Mouse (Mus musculus): ENCODE data around the gene Gm20518. TPM values are rescaled to one million over a fixed set of nuclear protein-coding genes. Genes with fewer than 3 reads are reported as not detected.

Gm20518 gene
- polyA plus RNA-seq, 1 experiment from 2014 or later: 1.1 TPM

- Histone ChIP-seq H3K4me1 (peaks cover 18% of the 10 kb centered on the region), H3K4me3 (replicated peaks) (peak overlapping the region; percentile 54), H3K36me3 (no peaks in the 10 kb centered on the region), H3K9ac (peak overlapping the region; percentile 55), H3K9me3 (replicated peaks) (no peaks in the 10 kb centered on the region), H3K4me2 (peak overlapping the region; percentile 94), H3K27me3 (peaks cover 55% of the 10 kb centered on the region), H3K27ac (0 out of 2 replicates have a peak overlapping the region, but pooled peaks have one; percentile 22)
- ATAC-seq (replicated peaks; ENCODE audit: low FRiP score): peak; percentile 92
- whole genome bisulfite sequencing: 2% methylated on average over 63 of the region's 63 CpGs
These were observed 75.8 kb downstream of the Gm20518 start for GRCm38 (mm10) chr16:17815411-17816402.

- Histone ChIP-seq H3K36me3 (no peaks in the 10 kb centered on the region), H3K27ac (no peak overlapping the region), H3K27me3 (peaks cover 63% of the 10 kb centered on the region), H3K4me1 (peaks cover 32% of the 10 kb centered on the region), H3K4me3 (replicated peaks) (no peak overlapping the region), H3K9me3 (replicated peaks) (no peaks in the 10 kb centered on the region), H3K9ac (no peak overlapping the region), H3K4me2 (no peak overlapping the region)
- 44% methylated on average over 4 of the region's 4 CpGs for WGBS
- ATAC-seq (replicated peaks; ENCODE audit: low FRiP score): no peak
These were observed 78.3 kb downstream of the Gm20518 start for GRCm38 (mm10) chr16:17813173-17813572.

DNA sequence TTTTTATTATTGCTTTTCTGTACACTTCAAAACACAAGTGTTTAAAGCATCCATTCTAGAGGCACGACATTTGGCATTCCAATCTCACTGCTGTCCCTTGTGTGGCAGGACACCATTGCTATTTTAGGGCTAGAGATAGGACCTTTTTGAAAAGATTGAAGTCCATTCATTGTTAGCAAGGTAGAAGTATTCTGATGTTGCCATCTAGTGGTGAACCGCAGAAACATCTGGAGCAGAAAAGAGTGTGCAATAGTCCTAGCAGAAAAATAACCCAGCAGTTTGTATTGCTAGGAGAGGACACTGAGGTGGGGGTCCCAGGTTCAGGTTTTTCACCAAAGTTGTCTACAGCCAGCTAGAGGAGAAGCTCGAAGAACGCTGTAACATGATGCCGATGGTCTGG lies 79.4 kb downstream of the Gm20518 start:
- ATAC-seq (replicated peaks; ENCODE audit: low FRiP score): no peak
- Histone ChIP-seq H3K27ac (no peak overlapping the region), H3K4me3 (replicated peaks) (no peak overlapping the region), H3K27me3 (peaks cover 61% of the 10 kb centered on the region), H3K36me3 (no peaks in the 10 kb centered on the region), H3K4me2 (no peak overlapping the region), H3K4me1 (peaks cover 41% of the 10 kb centered on the region), H3K9me3 (replicated peaks) (no peaks in the 10 kb centered on the region), H3K9ac (no peak overlapping the region)
- 2% methylated on average over 5 of the region's 5 CpGs for WGBS

GRCm38 (mm10) chr16:17809711-17810110 lies 81.8 kb downstream of the Gm20518 start:
- no peak overlapping the region for H3K4me2 ChIP-seq
- ATAC-seq (replicated peaks; ENCODE audit: low FRiP score): peak; percentile 23; the same call in 1 of the 2 replicates

DNA sequence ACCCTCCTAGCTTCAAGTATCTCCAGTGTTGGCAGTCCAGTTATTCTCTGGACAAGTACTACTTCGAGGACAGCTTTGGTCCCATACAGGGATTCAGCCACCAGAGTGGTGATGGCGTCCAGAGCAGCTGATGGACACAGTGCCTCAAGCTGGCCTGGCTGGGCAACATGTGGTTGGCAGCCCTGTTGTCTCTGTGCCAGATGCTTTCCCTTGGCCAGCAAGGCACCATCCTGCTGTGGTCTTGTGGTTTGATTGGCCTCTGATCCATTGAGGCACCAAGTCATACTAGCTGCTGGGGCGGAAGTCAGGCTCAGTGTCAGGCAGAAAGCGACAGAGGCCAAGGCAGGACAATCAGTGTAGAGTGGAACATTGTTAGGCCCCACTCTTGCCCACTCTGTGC lies 82.3 kb downstream of the Gm20518 start:
- H3K9ac ChIP-seq: no peak overlapping the region
- no peak overlapping the region for H3K4me3 ChIP-seq (replicated peaks)
- peaks cover 64% of the 10 kb centered on the region for H3K27me3 ChIP-seq
- no peak overlapping the region for H3K4me2 ChIP-seq
- 79% methylated on average over 4 of the region's 4 CpGs for WGBS
- peaks cover 54% of the 10 kb centered on the region for H3K4me1 ChIP-seq
- peak overlapping the region; percentile 33; the same call in 1 of the 2 replicates for H3K27ac ChIP-seq
- no peaks in the 10 kb centered on the region for H3K36me3 ChIP-seq
- ATAC-seq (replicated peaks; ENCODE audit: low FRiP score): no peak
- no peaks in the 10 kb centered on the region for H3K9me3 ChIP-seq (replicated peaks)

More at GRCm38 (mm10) chr16:17809711-17810110, 81.8 kb downstream of the Gm20518 start:
- Histone ChIP-seq H3K36me3 (no peaks in the 10 kb centered on the region), H3K27ac (peak overlapping the region; percentile 33), H3K27me3 (peaks cover 64% of the 10 kb centered on the region), H3K9me3 (replicated peaks) (no peaks in the 10 kb centered on the region), H3K4me1 (peaks cover 48% of the 10 kb centered on the region), H3K9ac (no peak overlapping the region), H3K4me3 (replicated peaks) (no peak overlapping the region)
- 31% methylated on average over 7 of the region's 7 CpGs for WGBS

- Histone ChIP-seq H3K4me1 (peaks cover 68% of the 10 kb centered on the region), H3K4me2 (peak overlapping the region; percentile 89), H3K4me3 (replicated peaks) (peak overlapping the region; percentile 49), H3K9me3 (replicated peaks) (no peaks in the 10 kb centered on the region), H3K27ac (peak overlapping the region; percentile 34; the same call in 1 of the 2 replicates), H3K9ac (peak overlapping the region; percentile 54), H3K27me3 (peaks cover 76% of the 10 kb centered on the region), H3K36me3 (peaks cover 5% of the 10 kb centered on the region; the same call in 1 of the 2 replicates)
- WGBS: 5% methylated on average over 67 of the region's 73 CpGs
- peak; percentile 75 for ATAC-seq (replicated peaks; ENCODE audit: low FRiP score)
These were observed 84.1 kb downstream of the Gm20518 start for GRCm38 (mm10) chr16:17807192-17808009.

DNA sequence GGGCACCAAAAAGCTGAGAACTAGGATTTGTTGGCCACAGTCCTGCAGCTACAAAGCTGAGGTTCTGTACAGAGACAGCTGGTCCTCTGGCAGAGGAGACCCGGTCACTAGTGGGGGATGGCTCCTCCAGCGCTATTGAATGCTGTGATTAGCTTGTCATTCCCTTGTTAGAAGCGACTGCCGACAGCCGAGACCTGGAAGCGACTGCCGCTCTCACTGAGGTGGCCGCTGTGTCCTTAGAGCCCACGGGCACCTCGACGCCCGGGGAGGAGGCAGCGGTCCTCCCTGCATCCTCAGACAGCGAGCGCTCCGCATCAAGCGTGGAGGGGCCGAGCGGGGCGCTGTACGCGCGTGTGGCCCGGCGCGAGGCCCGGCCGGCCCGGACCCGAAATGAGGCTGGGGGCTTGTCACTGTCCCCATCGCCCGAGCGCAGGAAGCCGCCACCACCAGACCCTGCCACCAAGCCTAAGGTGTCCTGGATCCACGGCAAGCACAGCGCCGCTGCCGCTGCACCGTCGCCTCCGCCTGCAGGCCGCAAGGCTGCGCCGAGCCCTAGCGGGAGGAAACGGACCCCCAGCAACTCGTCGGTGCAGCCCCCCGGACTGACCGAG lies 84.8 kb downstream of the Gm20518 start:
- 11% methylated on average over 50 of the region's 50 CpGs for WGBS
- peak overlapping the region; percentile 54 for H3K9ac ChIP-seq
- peak overlapping the region; percentile 49 for H3K4me3 ChIP-seq (replicated peaks)
- H3K4me2 ChIP-seq: peak overlapping the region; percentile 89
- H3K9me3 ChIP-seq (replicated peaks): no peaks in the 10 kb centered on the region
- H3K36me3 ChIP-seq: peaks cover 5% of the 10 kb centered on the region; the same call in 1 of the 2 replicates
- H3K27me3 ChIP-seq: peaks cover 83% of the 10 kb centered on the region
- ATAC-seq (replicated peaks; ENCODE audit: low FRiP score): 0 out of 2 replicates have a peak, but pooled peaks have one; percentile 4
- 0 out of 2 replicates have a peak overlapping the region, but pooled peaks have one; percentile 34 for H3K27ac ChIP-seq
- peaks cover 74% of the 10 kb centered on the region for H3K4me1 ChIP-seq

DNA sequence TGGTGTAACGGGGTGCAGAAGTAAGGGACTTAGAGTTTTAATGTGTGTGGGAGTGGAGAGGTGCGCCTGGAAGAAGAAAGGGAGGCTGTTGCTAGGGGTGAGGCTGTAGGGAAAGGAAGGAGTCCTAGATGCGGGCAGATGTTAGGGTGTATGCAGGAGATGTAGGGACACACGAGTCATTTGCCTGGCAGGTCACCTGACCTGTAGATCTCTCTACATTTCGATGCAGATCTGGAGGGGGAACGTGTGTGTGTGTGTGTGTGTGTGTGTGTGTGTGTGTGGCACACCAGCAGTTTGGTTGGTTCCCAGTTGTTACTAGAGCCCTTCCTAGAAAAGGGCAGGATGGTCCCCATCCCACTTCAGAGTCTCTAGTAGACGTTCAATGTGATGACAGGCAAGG lies 86.5 kb downstream of the Gm20518 start:
- peak overlapping the region; percentile 34 for H3K4me3 ChIP-seq (replicated peaks)
- no peak overlapping the region for H3K9ac ChIP-seq
- H3K27me3 ChIP-seq: peaks cover 85% of the 10 kb centered on the region
- no peak overlapping the region for H3K27ac ChIP-seq
- H3K4me2 ChIP-seq: peak overlapping the region; percentile 62
- no peak for ATAC-seq (replicated peaks; ENCODE audit: low FRiP score)
- H3K9me3 ChIP-seq (replicated peaks): no peaks in the 10 kb centered on the region
- peaks cover 85% of the 10 kb centered on the region for H3K4me1 ChIP-seq
- 23% methylated on average over 7 of the region's 7 CpGs for WGBS
- peaks cover 5% of the 10 kb centered on the region; the same call in 1 of the 2 replicates for H3K36me3 ChIP-seq

GRCm38 (mm10) chr16:17804449-17804912 lies 87.0 kb downstream of the Gm20518 start:
- 8% methylated on average over 33 of the region's 33 CpGs for WGBS
- peak; percentile 42; the same call in 1 of the 2 replicates for ATAC-seq (replicated peaks; ENCODE audit: low FRiP score)
- H3K9me3 ChIP-seq (replicated peaks): no peaks in the 10 kb centered on the region
- peak overlapping the region; percentile 62 for H3K4me2 ChIP-seq
- peaks cover 86% of the 10 kb centered on the region for H3K27me3 ChIP-seq
- peaks cover 85% of the 10 kb centered on the region for H3K4me1 ChIP-seq
- peak overlapping the region; percentile 34 for H3K4me3 ChIP-seq (replicated peaks)
- peak overlapping the region; percentile 29; the same call in 1 of the 2 replicates for H3K9ac ChIP-seq
- H3K36me3 ChIP-seq: peaks cover 5% of the 10 kb centered on the region; the same call in 1 of the 2 replicates
- H3K27ac ChIP-seq: no peak overlapping the region

DNA sequence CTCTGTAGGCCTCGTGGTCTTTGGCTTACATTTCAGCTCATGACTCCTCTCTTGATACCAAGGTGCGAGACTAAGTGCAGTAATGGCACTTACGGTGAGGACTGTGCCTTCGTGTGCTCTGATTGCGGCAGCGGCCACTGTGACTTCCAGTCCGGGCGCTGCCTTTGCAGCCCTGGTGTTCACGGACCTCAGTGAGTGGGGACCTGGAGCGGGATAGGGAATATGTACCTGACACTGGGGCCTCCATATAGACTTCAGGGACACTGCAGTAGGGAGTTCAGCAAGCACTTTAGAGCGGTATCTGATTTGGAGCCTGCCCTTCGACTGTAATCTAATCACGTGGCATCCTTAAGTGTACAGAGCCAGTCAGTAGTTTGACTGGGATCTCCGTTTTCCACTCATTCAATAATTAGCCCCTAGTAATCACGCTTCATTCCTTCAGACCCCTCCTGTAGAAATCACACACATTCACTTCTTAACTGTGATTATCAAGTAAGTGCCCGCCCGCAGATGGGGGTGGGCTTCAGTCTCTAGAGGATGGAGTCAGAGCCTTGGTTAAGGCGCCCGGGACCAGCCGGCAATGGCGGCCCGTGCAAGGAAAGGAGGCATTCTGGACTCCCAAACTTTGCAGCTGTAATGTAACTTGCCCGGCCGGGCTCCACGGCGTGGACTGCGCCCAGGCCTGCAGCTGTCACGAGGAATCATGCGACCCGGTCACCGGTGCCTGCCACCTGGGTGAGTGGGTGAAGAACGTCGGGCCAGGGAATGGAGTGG lies 87.6 kb downstream of the Gm20518 start:
- H3K9ac ChIP-seq: peak overlapping the region; percentile 29; the same call in 1 of the 2 replicates
- H3K27me3 ChIP-seq: peaks cover 86% of the 10 kb centered on the region
- H3K36me3 ChIP-seq: peaks cover 5% of the 10 kb centered on the region; the same call in 1 of the 2 replicates
- peak overlapping the region; percentile 36 for H3K4me3 ChIP-seq (replicated peaks)
- no peak overlapping the region for H3K27ac ChIP-seq
- no peaks in the 10 kb centered on the region for H3K9me3 ChIP-seq (replicated peaks)
- H3K4me1 ChIP-seq: peaks cover 86% of the 10 kb centered on the region
- ATAC-seq (replicated peaks; ENCODE audit: low FRiP score): 0 out of 2 replicates have a peak, but pooled peaks have one; percentile 3
- WGBS: 28% methylated on average over 33 of the region's 33 CpGs
- peak overlapping the region; percentile 64 for H3K4me2 ChIP-seq

Measured in kidney, embryonic 15.5 days (tissue).